Mouse (Mus musculus) limb, embryonic 14.5 days (tissue): ENCODE results near the gene Rcor2. TPM values are rescaled to one million over a fixed set of nuclear protein-coding genes. Genes with fewer than 3 reads are reported as not detected.

Experiments used
- ATAC-seq: fragments of 200-750 bp; cut with Nextera tagmentation; 2 replicates; pipeline ENCODE4 v1.8.0; 2017; ENCODE audit warnings: low read depth, moderate number of reproducible peaks, moderate TSS enrichment; ENCODE audit not compliant: low FRiP score
- DNase-seq: peaks from one replicate; pipeline ENCODE4 v3.0.0-alpha.2; 2015; ENCODE audit warnings: low spot score
- H3K27ac ChIP-seq: fragments of 300-500 bp; sonication (generic); replicated peaks from 2 replicates; pipeline ENCODE4 v1.5.1; 2014; ENCODE audit warnings: low read depth, mild to moderate bottlenecking, low read length, moderate library complexity, mixed read lengths
- H3K27me3 ChIP-seq: fragments of 300-500 bp; sonication (generic); 2 replicates; pipeline ENCODE4 v1.6.1; 2014; ENCODE audit warnings: low read length, mixed read lengths; ENCODE audit not compliant: control insufficient read depth, insufficient read depth
- H3K36me3 ChIP-seq: fragments of 300-500 bp; sonication (generic); 2 replicates; pipeline ENCODE4 v1.6.1; 2014; ENCODE audit warnings: mild to moderate bottlenecking, low read length, moderate library complexity, mixed read lengths; ENCODE audit not compliant: control insufficient read depth, insufficient read depth
- H3K4me1 ChIP-seq: fragments of 300-500 bp; sonication (generic); 2 replicates; pipeline ENCODE4 v1.6.1; 2014; ENCODE audit warnings: antibody characterized with exemption, low read length, mixed read lengths; ENCODE audit not compliant: control insufficient read depth, insufficient read depth
- H3K4me2 ChIP-seq: fragments of 300-500 bp; sonication (generic); replicated peaks from 2 replicates; pipeline ENCODE4 v1.6.1; 2014; ENCODE audit warnings: low read depth, mild to moderate bottlenecking, low read length, moderate library complexity; ENCODE audit not compliant: severe bottlenecking
- H3K4me3 ChIP-seq: fragments of 300-500 bp; sonication (generic); replicated peaks from 2 replicates; pipeline ENCODE4 v1.5.1; 2014; ENCODE audit warnings: low read length
- H3K9ac ChIP-seq: fragments of 300-500 bp; sonication (generic); 2 replicates; pipeline ENCODE4 v1.6.1; 2014; ENCODE audit warnings: mild to moderate bottlenecking, low read depth, low read length, moderate library complexity; ENCODE audit not compliant: severe bottlenecking
- H3K9me3 ChIP-seq: fragments of 300-500 bp; sonication (generic); 2 replicates; pipeline ENCODE4 v1.6.1; 2016; ENCODE audit warnings: low read length; ENCODE audit not compliant: control insufficient read depth
- POLR2A ChIP-seq: fragments of 200-500 bp; IDR thresholded peaks from 2 replicates; pipeline ENCODE4 v1.8.0; 2012; ENCODE audit warnings: inconsistent platforms, mild to moderate bottlenecking, moderate library complexity, borderline replicate concordance; ENCODE audit not compliant: insufficient read depth, insufficient read length; ENCODE audit errors: extremely low read depth
- WGBS: fragments of 180-500 bp; shearing (Covaris S2); extraction: QIAGEN DNeasy Blood & Tissue Kit; methylation state at CpG from one replicate; pipeline ENCODE4 v1.1.7; 2014; 5-methylcytosine and 5-hydroxymethylcytosine counted together
- polyA plus RNA-seq, 2 experiments: library from polyadenylated mRNA; depleted of rRNA in 1 of 2; stranded (reverse) in 1 of 2; unstranded in 1 of 2; fragments of >200 nt; fragmentation: Nextera tagmentation in 1 of 2; extraction: Ambion mirVana in 1 of 2; gene quantifications; 2 replicates each; pipeline versions ENCODE4 v1.2.1 to v1.2.3; 2012 to 2014

Gene Rcor2
- polyA plus RNA-seq (2012; rRNA removed) (69.4 and 80.9 TPM in 2 replicates), polyA plus RNA-seq (2014; fragmentation: Nextera tagmentation; extraction: Ambion mirVana) (9.8 and 10.2 TPM in 2 replicates)

DNA sequence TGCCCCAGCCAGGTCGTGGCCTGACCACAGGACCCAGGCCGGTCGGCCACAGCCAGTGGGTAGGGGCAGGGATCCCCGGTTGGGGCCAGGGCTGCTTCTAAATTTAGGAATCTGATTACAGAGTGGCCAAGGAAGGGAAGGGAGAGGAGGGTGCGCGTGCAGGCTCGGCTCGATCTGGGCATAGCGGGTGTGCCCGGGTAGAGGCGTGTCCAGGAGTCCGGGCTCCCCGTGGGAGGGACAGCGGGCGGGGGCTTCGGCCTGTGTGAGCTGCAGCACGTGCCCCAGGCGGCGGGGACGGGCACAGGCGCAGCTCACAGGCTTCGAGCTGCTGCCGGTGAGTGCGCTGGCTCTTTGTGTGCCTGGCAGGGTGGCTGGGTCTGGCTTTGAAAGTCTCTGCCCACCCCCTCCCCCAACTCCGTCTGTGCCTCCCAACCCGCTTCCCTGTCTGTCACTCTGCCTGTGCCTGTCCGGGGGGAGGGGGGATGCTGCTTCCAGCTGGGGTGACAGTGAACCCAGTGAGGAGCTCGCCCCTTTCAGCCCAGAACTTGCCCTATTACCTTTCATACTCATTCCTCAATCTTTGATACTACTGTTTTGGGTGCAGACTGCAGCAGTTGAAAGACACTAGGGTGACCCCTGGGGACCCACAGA, at the start of gene Rcor2:
TSS of gene Rcor2 (plus strand) at position 235 of the 651 bp plus-strand sequence.
- H3K27me3 ChIP-seq = no peaks in the 10 kb centered on the region
- H3K27ac ChIP-seq = peak within 1 kb of the TSS; percentile 91
- H3K36me3 ChIP-seq = peaks cover 19% of the 10 kb centered on the region
- DNase-seq = peak; percentile 62
- H3K4me2 ChIP-seq = peak within 1 kb of the TSS; percentile 82
- ATAC-seq = peak; percentile 24
- 3% methylated on average over 26 of the region's 28 CpGs for WGBS
- 0 out of 2 replicates have a peak, but pooled peaks cover 3% of the 10 kb centered on the region for H3K9me3 ChIP-seq
- peak within 1 kb of the TSS; percentile 87 for H3K4me3 ChIP-seq
- TF ChIP-seq POLR2A = 0 out of 2 replicates have a peak, but pooled peaks have one; percentile 18
- H3K4me1 ChIP-seq = peaks cover 46% of the 10 kb centered on the region
- H3K9ac ChIP-seq = peak within 1 kb of the TSS; percentile 86

DNA sequence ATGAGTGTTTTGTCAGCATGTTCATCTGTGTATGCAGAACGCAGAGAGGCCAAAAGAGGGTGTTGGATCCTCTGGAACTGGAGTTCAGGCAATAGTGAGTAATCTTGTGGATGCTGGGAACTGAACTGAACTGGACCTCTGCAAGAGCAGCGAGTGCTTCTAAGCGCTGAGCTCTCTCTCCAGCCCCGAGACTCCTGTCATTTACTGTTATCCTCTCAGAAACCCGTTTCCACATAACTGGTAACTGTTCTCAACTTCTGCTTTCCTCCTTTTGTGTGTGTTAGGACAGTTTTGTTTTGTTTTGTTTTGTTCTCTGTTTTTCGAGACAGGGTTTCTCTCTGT, 49.2 kb upstream of the Rcor2 start:
- Histone ChIP-seq H3K4me2 (peak overlapping the region; percentile 51), H3K27ac (no peak overlapping the region), H3K4me1 (peaks cover 11% of the 10 kb centered on the region), H3K9me3 (no peaks in the 10 kb centered on the region), H3K4me3 (peak overlapping the region; percentile 83), H3K36me3 (peaks cover 28% of the 10 kb centered on the region), H3K27me3 (no peaks in the 10 kb centered on the region), H3K9ac (no peak overlapping the region)
- 12% methylated on average over 6 of the region's 6 CpGs for WGBS
- DNase-seq (no peak), ATAC-seq (no peak; the same call in 1 of the 2 replicates)
- no peak for TF ChIP-seq POLR2A

DNA sequence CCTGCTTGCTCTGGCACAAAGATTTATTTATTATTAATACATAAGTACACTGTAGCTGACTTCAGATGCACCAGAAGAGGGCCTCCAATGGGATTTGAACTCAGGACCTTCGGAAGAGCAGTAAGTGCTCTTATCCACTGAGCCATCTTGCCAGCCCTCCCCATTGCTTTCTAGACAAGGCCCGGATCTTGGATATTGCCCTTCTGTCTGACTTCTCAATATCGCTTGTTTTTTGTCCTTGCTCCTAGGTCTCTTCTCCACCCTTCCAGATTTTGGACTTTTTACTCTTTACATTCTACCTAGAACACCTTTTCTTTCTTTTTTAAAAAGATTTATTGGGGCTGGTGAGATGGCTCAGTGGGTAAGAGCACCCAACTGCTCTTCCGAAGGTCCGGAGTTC, 48.4 kb upstream of the Rcor2 start:
- Histone ChIP-seq H3K27me3 (no peaks in the 10 kb centered on the region), H3K4me2 (no peak overlapping the region), H3K9ac (no peak overlapping the region), H3K9me3 (no peaks in the 10 kb centered on the region), H3K36me3 (peaks cover 20% of the 10 kb centered on the region), H3K27ac (no peak overlapping the region), H3K4me1 (peaks cover 11% of the 10 kb centered on the region), H3K4me3 (no peak overlapping the region)
- 95% methylated on average over 5 of the region's 5 CpGs for WGBS
- no peak for TF ChIP-seq POLR2A
- ATAC-seq (no peak), DNase-seq (no peak)

DNA sequence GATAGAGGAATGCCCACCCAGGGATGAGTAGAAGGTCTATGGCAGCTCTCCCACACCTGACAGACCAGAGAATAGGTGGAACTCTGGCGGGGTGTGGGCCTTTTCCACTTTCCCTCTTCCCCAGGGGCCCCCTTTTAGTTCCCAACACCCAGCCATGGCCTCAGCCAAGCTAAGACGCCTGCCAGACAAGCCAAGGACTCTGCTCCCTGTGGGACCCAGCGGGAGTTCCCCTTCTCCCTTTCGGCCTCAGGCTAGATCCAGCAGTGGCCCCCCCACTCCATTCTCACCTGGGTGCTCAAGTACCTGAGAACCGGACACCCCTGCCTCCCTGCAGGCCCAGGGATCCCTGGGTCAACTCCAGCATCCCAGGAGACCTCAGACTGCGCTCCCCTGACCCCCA, 44.9 kb upstream of the Rcor2 start:
- WGBS = 87% methylated on average over 6 of the region's 6 CpGs
- no peak for DNase-seq
- Histone ChIP-seq H3K9me3 (no peaks in the 10 kb centered on the region), H3K27me3 (no peaks in the 10 kb centered on the region), H3K4me1 (peaks cover 3% of the 10 kb centered on the region; the same call in 1 of the 2 replicates), H3K27ac (no peak overlapping the region), H3K9ac (no peak overlapping the region), H3K4me2 (no peak overlapping the region), H3K4me3 (no peak overlapping the region), H3K36me3 (peaks cover 17% of the 10 kb centered on the region)
- no peak for TF ChIP-seq POLR2A
- no peak for ATAC-seq

DNA sequence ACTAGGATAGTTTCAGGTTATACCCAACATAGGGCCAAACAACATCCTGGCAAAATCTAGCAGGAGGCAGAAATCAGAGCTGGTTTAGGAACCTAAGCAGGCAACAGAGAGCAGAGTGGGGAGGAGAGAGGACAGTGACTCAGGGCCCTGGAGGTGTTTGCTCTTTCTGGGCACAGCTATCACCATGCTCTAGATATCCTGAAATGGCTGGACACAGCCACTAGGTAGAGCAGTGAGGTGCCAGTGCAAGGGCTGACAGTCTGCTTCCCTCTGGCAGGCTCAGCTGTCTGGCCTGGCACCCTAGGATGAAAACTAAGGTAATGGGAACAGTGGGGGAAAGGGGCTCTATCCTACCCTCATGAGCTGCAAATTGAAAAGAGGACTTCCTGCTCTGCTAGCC, 43.6 kb upstream of the Rcor2 start:
- Histone ChIP-seq H3K9me3 (no peaks in the 10 kb centered on the region), H3K9ac (no peak overlapping the region), H3K4me3 (no peak overlapping the region), H3K27me3 (no peaks in the 10 kb centered on the region), H3K27ac (no peak overlapping the region), H3K4me2 (no peak overlapping the region), H3K36me3 (peaks cover 30% of the 10 kb centered on the region), H3K4me1 (no peaks in the 10 kb centered on the region)
- no peak for ATAC-seq
- no peak for DNase-seq
- TF ChIP-seq POLR2A = no peak
